8 mouse cellular contexts compared by ENCODE assay signal in the genomic region with DNA sequence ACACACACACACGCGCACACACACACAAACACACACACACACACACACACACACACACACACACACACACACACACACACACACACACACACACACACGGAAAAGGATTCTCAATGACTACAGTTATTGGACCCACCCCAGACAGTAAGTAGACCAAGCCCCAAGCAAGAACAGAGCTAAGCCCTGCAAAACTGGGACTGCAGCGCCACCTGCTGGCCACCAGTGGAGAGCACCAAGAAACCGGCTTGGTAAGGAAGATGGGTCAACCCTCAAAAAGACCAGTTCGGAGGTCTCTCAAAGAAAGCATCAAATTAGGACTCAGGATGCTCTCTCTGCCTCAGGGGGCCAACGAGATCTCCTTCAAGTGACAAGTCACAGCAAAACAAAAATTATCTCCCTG. TPM values are rescaled to one million over a fixed set of nuclear protein-coding genes. Genes with fewer than 3 reads are reported as not detected.
A peak's percentile ranks its signal among the peaks of the same experiment; 100 is the strongest.
DNase-seq lines count a peak whose midpoint lies in the region; ATAC-seq lines count a peak whose summit lies in the region.

No protein-coding gene starts in this region.

- DNase-seq in ES-CJ7 (ENCODE audit: low read depth, low spot score), result peak; percentile 87
- DNase-seq in adrenal gland, adult 8-10 months, result peak; percentile 26
- peak; percentile 63 for DNase-seq in embryo, embryonic 11.5 days (ENCODE audit: low read depth, low spot score)
- peak; percentile 75 to 77 for DNase-seq in layer of hippocampus, postnatal 14 days (ENCODE audit: low spot score in 2 of 2)
- DNase-seq in right cerebral cortex, postnatal 14 days, result peak; percentile 79

- ATAC-seq in granulocyte monocyte progenitor cell, adult 5-6 weeks (replicated peaks; ENCODE audit: poor library complexity, severe bottlenecking), result peak; percentile 78
- ATAC-seq in megakaryocyte progenitor cell, adult 5-6 weeks (replicated peaks; ENCODE audit: poor library complexity), result peak; percentile 83
- ATAC-seq in inflammation-experienced regulatory T-cells, adult 6 months, result no peak

RNA-seq across cellular contexts. Expression of gene Csf3r, which starts 34.2 kb away (rescaled TPM):
- 1 to 10 TPM; 1.3 to 3.6 (median 2.8) TPM for total RNA-seq in adrenal gland, adult 8-10 months (2022)
- 111 and 141 TPM in 2 replicates for total RNA-seq in granulocyte monocyte progenitor cell, adult 5-6 weeks (2014; fragmentation: Nextera tagmentation)
- 81.6 and 90.2 TPM in 2 replicates for total RNA-seq in granulocyte monocyte progenitor cell, adult 5-6 weeks (2017)
- total RNA-seq in layer of hippocampus, postnatal 14 days (2021), result 1 to 10 TPM; 3.3 to 4.2 TPM
- total RNA-seq in megakaryocyte progenitor cell, adult 5-6 weeks (2015), result 118 and 119 TPM in 2 replicates
- total RNA-seq in megakaryocyte progenitor cell, adult 5-6 weeks (2017), result 75.0 and 76.9 TPM in 2 replicates
- polyA plus RNA-seq in inflammation-experienced regulatory T-cells, adult 6 months (2017; shearing (Covaris generic)), result under 1 TPM in 1 of 3 experiments, not detected in 2; 0.44 TPM

RNA-seq across cellular contexts. Expression of gene Mrps15, which starts 56.6 kb away (rescaled TPM):
- 10 to 100 TPM; 64.2 to 74.4 (median 69.4) TPM for total RNA-seq in adrenal gland, adult 8-10 months (2022)
- 135 and 152 TPM in 2 replicates for total RNA-seq in granulocyte monocyte progenitor cell, adult 5-6 weeks (2014; fragmentation: Nextera tagmentation)
- 64.2 and 89.9 TPM in 2 replicates for total RNA-seq in granulocyte monocyte progenitor cell, adult 5-6 weeks (2017)
- 10 to 100 TPM; 46.6 to 47.9 TPM for total RNA-seq in layer of hippocampus, postnatal 14 days (2021)
- total RNA-seq in megakaryocyte progenitor cell, adult 5-6 weeks (2015), result 196 and 200 TPM in 2 replicates
- 76.1 and 90.5 TPM in 2 replicates for total RNA-seq in megakaryocyte progenitor cell, adult 5-6 weeks (2017)
- 10 to 100 TPM; 56.3 to 65.7 (median 64.4) TPM for polyA plus RNA-seq in inflammation-experienced regulatory T-cells, adult 6 months (2017; shearing (Covaris generic))

Comparison
In these comparisons a context has a peak if more than half of its experiments do, and no peak if none do; other contexts are left out.
1. DNase-seq: peak in every context shown above with its lines; median percentile 87 in ES-CJ7; 79 in right cerebral cortex, postnatal 14 days; 76 in layer of hippocampus, postnatal 14 days; 63 in embryo, embryonic 11.5 days; 26 in adrenal gland, adult 8-10 months.
2. RNA of gene Csf3r, which starts 34.2 kb away (total RNA-seq): 75.0 to 119 TPM in megakaryocyte progenitor cell, adult 5-6 weeks and 81.6 to 141 TPM in granulocyte monocyte progenitor cell, adult 5-6 weeks; 3.3 to 4.2 TPM in layer of hippocampus, postnatal 14 days and 1.3 to 3.6 TPM in adrenal gland, adult 8-10 months; every median in the first group is over 10 times any median in the second.